Mouse (Mus musculus) liver, embryonic 14.5 days (tissue): ENCODE measurements around the gene Socs7. TPM values are rescaled to one million over a fixed set of nuclear protein-coding genes. Genes with fewer than 3 reads are reported as not detected.

Experiments used
- ATAC-seq: fragments of 200-750 bp; cut with Nextera tagmentation; 2 replicates; pipeline ENCODE4 v1.8.0; 2017; ENCODE audit warnings: moderate number of reproducible peaks, mild to moderate bottlenecking, moderate library complexity; ENCODE audit not compliant: insufficient read depth
- DNase-seq, 3 experiments: peaks; one replicate each; pipeline ENCODE4 v3.0.0-alpha.2; 2012 to 2013; ENCODE audit warnings: low read depth in 3 of 3, low spot score in 3 of 3
- H3K27ac ChIP-seq: fragments of 300-500 bp; sonication (generic); 2 replicates; pipeline ENCODE4 v1.5.1; 2014; ENCODE audit warnings: moderate library complexity, mild to moderate bottlenecking, control low read depth, inconsistent platforms
- H3K27me3 ChIP-seq: fragments of 300-500 bp; sonication (generic); 2 replicates; pipeline ENCODE4 v1.6.1; 2014; ENCODE audit warnings: mild to moderate bottlenecking, low read length, moderate library complexity; ENCODE audit not compliant: control insufficient read depth, insufficient read depth
- H3K36me3 ChIP-seq: fragments of 300-500 bp; sonication (generic); replicated peaks from 2 replicates; pipeline ENCODE4 v1.6.1; 2014; ENCODE audit warnings: low read depth; ENCODE audit not compliant: control insufficient read depth, insufficient read depth
- H3K4me1 ChIP-seq, 2 experiments: fragments of 200-500 bp in 1 of 2; fragments of 300-500 bp in 1 of 2; sonication (generic) in 1 of 2; replicated peaks; 2 replicates each; pipeline ENCODE4 v1.6.1; 2012 to 2014; ENCODE audit warnings: antibody characterized with exemption in 1 of 2, inconsistent platforms in 1 of 2, low read length in 1 of 2; ENCODE audit not compliant: control insufficient read depth in 2 of 2, insufficient read depth in 2 of 2
- H3K4me2 ChIP-seq: fragments of 300-500 bp; sonication (generic); 2 replicates; pipeline ENCODE4 v1.6.1; 2014; ENCODE audit warnings: low read depth, mild to moderate bottlenecking, control low read depth, moderate library complexity
- H3K4me3 ChIP-seq, 2 experiments: fragments of 200-500 bp in 1 of 2; fragments of 300-500 bp in 1 of 2; sonication (generic) in 1 of 2; 2 replicates each; pipeline ENCODE4 v1.5.1; 2012 to 2014; ENCODE audit warnings: low read depth in 2 of 2, low read length in 2 of 2, mild to moderate bottlenecking in 2 of 2, control low read depth in 1 of 2, inconsistent platforms in 1 of 2, moderate library complexity in 1 of 2; ENCODE audit not compliant: insufficient read depth in 1 of 2
- H3K9ac ChIP-seq: fragments of 300-500 bp; sonication (generic); replicated peaks from 2 replicates; pipeline ENCODE4 v1.6.1; 2014; ENCODE audit warnings: mild to moderate bottlenecking, control low read depth, moderate library complexity
- H3K9me3 ChIP-seq: fragments of 300-500 bp; sonication (generic); 2 replicates; pipeline ENCODE4 v1.6.1; 2016; ENCODE audit warnings: low read length, mixed read lengths; ENCODE audit not compliant: control insufficient read depth
- CTCF ChIP-seq: IDR thresholded peaks from 2 replicates; pipeline ENCODE4 v1.5.1; 2016; ENCODE audit warnings: antibody characterized with exemption, low read depth, control low read depth
- EP300 ChIP-seq: IDR thresholded peaks from 2 replicates; pipeline ENCODE4 v1.6.1; 2016; ENCODE audit warnings: antibody characterized with exemption, low read depth
- WGBS: fragments of 180-500 bp; shearing (Covaris S2); extraction: QIAGEN DNeasy Blood & Tissue Kit; methylation state at CpG from one replicate; pipeline ENCODE4 v1.1.7; 2014; ENCODE audit not compliant: insufficient replicate concordance; 5-methylcytosine and 5-hydroxymethylcytosine counted together
- polyA plus RNA-seq, 2 experiments: library from polyadenylated mRNA; depleted of rRNA in 1 of 2; stranded (reverse) in 1 of 2; unstranded in 1 of 2; fragments of >200 nt; fragmentation: Nextera tagmentation in 1 of 2; extraction: Ambion mirVana in 1 of 2; gene quantifications; 2 replicates each; pipeline versions ENCODE4 v1.2.1 to v1.2.3; 2012 to 2014

Socs7 gene
- polyA plus RNA-seq, 2 experiments = 0.38 to 2.4 TPM

DNA sequence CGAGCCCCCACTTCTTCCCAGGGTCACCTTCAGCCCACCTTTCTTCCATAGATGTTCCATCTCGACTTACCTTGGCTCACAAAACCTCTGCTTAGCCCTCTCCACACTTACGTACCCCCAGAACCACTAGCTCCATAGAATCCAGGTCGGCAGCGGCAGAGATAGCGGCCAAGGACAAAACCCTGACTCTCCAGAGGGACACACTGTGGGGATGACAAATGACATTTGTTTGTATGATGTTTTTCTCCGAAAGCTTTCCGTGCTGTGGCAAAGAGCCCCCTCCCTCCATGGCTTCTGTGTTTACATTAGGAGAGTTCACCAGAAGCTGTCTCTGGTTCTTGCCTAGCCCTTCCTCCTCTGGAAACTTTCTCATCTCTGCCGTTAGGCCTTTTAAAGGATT lies 15.1 kb upstream of the Socs7 start:
- ATAC-seq (no peak), DNase-seq (no peak)
- Histone ChIP-seq H3K4me1 (peaks cover 0 to 3% of the 10 kb centered on the region in 2 experiments; a peak in 1 of 4 replicates), H3K9me3 (no peaks in the 10 kb centered on the region), H3K4me3 (no peak overlapping the region), H3K36me3 (no peaks in the 10 kb centered on the region), H3K4me2 (no peak overlapping the region), H3K27ac (no peak overlapping the region), H3K9ac (no peak overlapping the region), H3K27me3 (no peaks in the 10 kb centered on the region)
- 67% methylated on average over 9 of the region's 9 CpGs for WGBS
- TF ChIP-seq CTCF (no peak), EP300 (no peak)

DNA sequence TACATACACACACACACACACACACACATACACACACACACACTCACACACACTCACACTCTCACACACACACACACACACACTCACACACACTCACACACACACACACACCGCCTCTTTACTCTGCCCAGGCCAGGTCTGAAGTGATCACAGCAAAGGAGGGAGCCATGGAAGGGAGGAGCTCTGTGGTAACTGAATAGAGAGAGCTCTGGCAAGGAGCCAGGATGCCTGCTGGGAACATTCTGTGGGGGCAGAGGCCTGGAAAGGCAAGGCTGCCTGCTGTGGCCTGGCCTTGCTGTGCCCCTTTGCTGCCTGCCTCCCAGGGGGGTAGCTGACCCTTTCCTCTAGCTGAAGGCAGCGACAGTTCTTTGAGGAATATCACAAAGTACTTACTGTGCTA lies 12.3 kb upstream of the Socs7 start:
- H3K27me3 ChIP-seq = no peaks in the 10 kb centered on the region
- no peak for DNase-seq

DNA sequence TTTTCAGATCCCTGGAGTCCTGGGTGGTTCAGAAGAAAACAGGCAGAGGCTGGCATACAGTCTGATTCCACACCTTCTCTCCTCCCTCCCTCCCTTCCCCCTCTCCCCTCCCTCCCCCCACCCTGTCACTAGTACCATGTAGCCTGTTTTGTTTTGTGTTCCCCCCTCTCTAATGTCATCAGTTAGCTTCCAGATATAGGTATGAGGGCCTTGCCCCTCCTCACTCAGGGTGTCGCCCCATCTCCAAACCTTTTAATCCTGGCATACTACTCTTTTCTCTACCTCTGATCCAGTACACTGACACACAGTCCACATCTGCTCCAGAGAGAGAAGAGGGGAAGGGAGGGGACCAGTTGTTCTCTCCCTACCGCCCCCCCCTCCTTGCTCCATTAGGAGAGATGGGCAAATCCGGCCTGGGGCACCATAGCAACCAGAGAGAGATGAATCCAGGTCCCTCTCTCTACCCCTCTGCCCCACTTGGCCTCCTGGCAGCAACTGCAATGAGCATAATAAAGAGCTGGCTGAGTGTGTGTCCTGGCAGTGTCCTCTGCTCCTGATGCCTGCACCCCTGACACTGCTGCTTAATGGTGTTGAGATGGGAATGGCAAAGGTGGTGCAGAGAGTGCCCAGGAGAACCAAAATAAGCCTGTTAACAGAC lies 10.2 kb upstream of the Socs7 start, which contains the start of gene Gpr179:
Gpr179 (minus strand) TSS at position 51 of the 658 bp plus-strand sequence.
- no peak within 1 kb of the TSS for H3K27ac ChIP-seq
- H3K36me3 ChIP-seq = no peaks in the 10 kb centered on the region
- H3K4me1 ChIP-seq = peaks cover 0 to 3% of the 10 kb centered on the region in 2 experiments; a peak in 1 of 4 replicates
- ATAC-seq (no peak), DNase-seq (no peak)
- TF ChIP-seq EP300 (no peak), CTCF (no peak)
- 55% methylated on average over 3 of the region's 3 CpGs for WGBS
- H3K27me3 ChIP-seq = no peaks in the 10 kb centered on the region
- no peak within 1 kb of the TSS for H3K9ac ChIP-seq
- H3K9me3 ChIP-seq = no peaks in the 10 kb centered on the region
- no peak within 1 kb of the TSS for H3K4me2 ChIP-seq
- H3K4me3 ChIP-seq = no peak within 1 kb of the TSS

More for the DNA sequence above, 12.3 kb upstream of the Socs7 start:
- ATAC-seq = no peak; the same call in 1 of the 2 replicates
- H3K36me3 ChIP-seq = no peaks in the 10 kb centered on the region
- H3K4me2 ChIP-seq = no peak overlapping the region
- H3K27ac ChIP-seq = no peak overlapping the region
- 46% methylated on average over 2 of the region's 2 CpGs for WGBS
- H3K4me1 ChIP-seq = peaks cover 0 to 3% of the 10 kb centered on the region in 2 experiments; a peak in 1 of 4 replicates
- no peak for TF ChIP-seq CTCF
- no peak for TF ChIP-seq EP300
- H3K4me3 ChIP-seq = no peak overlapping the region
- no peak overlapping the region for H3K9ac ChIP-seq
- H3K9me3 ChIP-seq = no peaks in the 10 kb centered on the region

DNA sequence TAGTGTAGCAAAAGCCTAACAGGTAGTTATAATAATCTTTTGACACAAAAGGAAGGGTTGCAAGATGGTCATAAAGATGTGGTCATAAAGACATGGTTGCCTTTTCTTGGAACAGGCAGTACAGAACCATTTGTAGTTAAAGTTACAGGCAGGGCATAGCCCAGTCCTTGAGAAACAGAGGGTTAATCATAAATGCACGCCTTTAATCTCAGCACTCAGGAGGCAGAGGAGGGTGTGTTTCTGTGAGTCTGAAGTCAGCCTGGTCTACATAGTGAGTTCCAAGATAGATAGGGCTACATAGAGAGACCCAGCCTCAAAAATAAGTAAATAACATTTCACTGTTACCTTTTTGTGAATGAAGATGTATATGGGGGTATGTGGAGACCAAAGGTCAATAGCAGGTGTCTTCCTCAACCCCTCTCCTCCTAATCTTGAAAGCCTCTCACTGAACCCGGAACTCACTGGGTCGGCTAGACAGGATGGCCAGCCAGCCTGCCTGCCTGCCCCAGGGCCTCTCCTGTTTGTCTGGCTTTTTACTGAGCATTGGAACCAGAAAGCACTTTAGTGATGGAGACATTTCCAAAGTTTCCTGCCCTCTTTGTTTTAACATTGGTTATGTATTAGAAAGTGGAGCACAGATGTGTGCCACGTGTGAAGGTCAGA lies 9.3 kb upstream of the Socs7 start:
- TF ChIP-seq CTCF (no peak), EP300 (no peak)
- ATAC-seq = no peak
- no peak overlapping the region for H3K4me3 ChIP-seq
- no peak for DNase-seq
- no peak overlapping the region for H3K9ac ChIP-seq
- H3K36me3 ChIP-seq = no peaks in the 10 kb centered on the region
- H3K4me1 ChIP-seq = peaks cover 0 to 3% of the 10 kb centered on the region in 2 experiments; a peak in 1 of 4 replicates
- no peaks in the 10 kb centered on the region for H3K9me3 ChIP-seq
- no peak overlapping the region for H3K4me2 ChIP-seq
- no peaks in the 10 kb centered on the region for H3K27me3 ChIP-seq
- 43% methylated on average over 4 of the region's 4 CpGs for WGBS
- no peak overlapping the region for H3K27ac ChIP-seq

DNA sequence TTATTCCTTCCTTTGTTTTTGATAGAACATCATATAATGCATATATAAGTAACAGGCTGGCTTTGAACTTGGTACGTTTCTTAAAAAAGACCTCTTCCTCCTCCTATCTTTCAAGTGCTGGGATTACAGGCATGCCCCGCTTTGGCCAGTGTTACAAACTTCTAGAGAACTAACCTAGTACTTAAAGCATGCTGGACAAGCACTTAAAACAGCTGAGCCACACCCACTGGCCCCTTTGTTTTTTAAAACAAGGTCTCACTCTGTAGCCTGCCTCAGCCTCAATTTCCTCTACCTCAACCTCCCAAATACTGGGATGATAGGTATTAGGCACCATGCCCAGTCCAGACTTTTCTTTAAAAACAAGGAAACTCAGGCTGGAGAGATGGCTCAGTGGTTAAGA lies 7.7 kb upstream of the Socs7 start:
- ATAC-seq = no peak
- Histone ChIP-seq H3K27me3 (no peaks in the 10 kb centered on the region), H3K9ac (no peak overlapping the region), H3K27ac (no peak overlapping the region), H3K4me3 (no peak overlapping the region), H3K4me2 (no peak overlapping the region), H3K4me1 (peaks cover 0 to 2% of the 10 kb centered on the region in 2 experiments; a peak in 1 of 4 replicates), H3K9me3 (no peaks in the 10 kb centered on the region), H3K36me3 (no peaks in the 10 kb centered on the region)
- no peak for DNase-seq
- TF ChIP-seq CTCF (no peak), EP300 (no peak)
- 50% methylated on average over 2 of the region's 2 CpGs for WGBS
